Mouse (Mus musculus): ENCODE data around the gene Amtn.
"Not testable (repeated sequence)": the region's sequence is repeated elsewhere in the genome, so short reads cannot be mapped to it uniquely, and the experiment has no call there.

Amtn gene

GRCm38 (mm10) chr5:88375808-88376207, at the start of gene Amtn:
TSS of gene Amtn (plus strand) at chr5:88376108.
- no peak for DNase-seq

GRCm38 (mm10) chr5:88348533-88348932, 27.4 kb upstream of the Amtn start:
- not testable (repeated sequence) for DNase-seq

GRCm38 (mm10) chr5:88364768-88365167, 11.1 kb upstream of the Amtn start:
- DNase-seq, result peak; percentile 2

- no peak for DNase-seq
Measured at GRCm38 (mm10) chr5:88366886-88367285, 9.0 kb upstream of the Amtn start.

GRCm38 (mm10) chr5:88370578-88371232, 5.2 kb upstream of the Amtn start:
- DNase-seq, result no peak

GRCm38 (mm10) chr5:88372563-88372962, 3.3 kb upstream of the Amtn start:
- no peak for DNase-seq

- not testable (repeated sequence) for DNase-seq
Measured at GRCm38 (mm10) chr5:88391960-88392359, 16.1 kb downstream of the Amtn start.

GRCm38 (mm10) chr5:88398581-88398980, 22.7 kb downstream of the Amtn start:
- DNase-seq, result no peak

- peak; percentile 25 for DNase-seq
Measured at GRCm38 (mm10) chr5:88399849-88400248, 23.9 kb downstream of the Amtn start.

GRCm38 (mm10) chr5:88401464-88401863, 25.6 kb downstream of the Amtn start:
- no peak for DNase-seq

- no peak for DNase-seq
Measured at GRCm38 (mm10) chr5:88420319-88421065, 44.6 kb downstream of the Amtn start.

GRCm38 (mm10) chr5:88424892-88425291, 49.0 kb downstream of the Amtn start:
- not testable (repeated sequence) for DNase-seq

- no peak for DNase-seq
Measured at GRCm38 (mm10) chr5:88426753-88427152, 50.8 kb downstream of the Amtn start.
